Mouse (Mus musculus): ENCODE measurements around the gene Mrvi1. TPM values are rescaled to one million over a fixed set of nuclear protein-coding genes. Genes with fewer than 3 reads are reported as not detected.

Mrvi1 gene
- polyA plus RNA-seq, 1 experiment = 2.0 TPM

- Histone ChIP-seq H3K27ac (ENCODE audit: control insufficient read depth, insufficient read depth, low read depth, low read length) (no peak overlapping the region), H3K27me3 (ENCODE audit: control insufficient read depth, insufficient read depth, low read length) (no peaks in the 10 kb centered on the region)
- TF ChIP-seq POLR2A (IDR thresholded peaks at IDR 0.05; ENCODE audit: control insufficient read depth, low read depth, low read length) (no peak), CTCF (IDR thresholded peaks at IDR 0.05; ENCODE audit: control insufficient read depth, insufficient read depth, insufficient replicate concordance, low read depth, low read length) (no peak)
These were observed 104.2 kb downstream of the Mrvi1 start for GRCm38 (mm10) chr7:110878028-110878427.

GRCm38 (mm10) chr7:110876965-110877364 is 105.3 kb downstream of the Mrvi1 start:
- no peaks in the 10 kb centered on the region for H3K27me3 ChIP-seq (ENCODE audit: control insufficient read depth, insufficient read depth, low read length)
- no peak overlapping the region for H3K4me3 ChIP-seq (ENCODE audit: control insufficient read depth, low read depth, low read length)
- no peak for TF ChIP-seq POLR2A (IDR thresholded peaks at IDR 0.05; ENCODE audit: control insufficient read depth, low read depth, low read length)
- TF ChIP-seq CTCF (IDR thresholded peaks at IDR 0.05; ENCODE audit: control insufficient read depth, insufficient read depth, insufficient replicate concordance, low read depth, low read length) = no peak
- H3K4me1 ChIP-seq (ENCODE audit: control insufficient read depth, insufficient read depth, low read length) = no peaks in the 10 kb centered on the region
- no peak overlapping the region for H3K27ac ChIP-seq (ENCODE audit: control insufficient read depth, insufficient read depth, low read depth, low read length)
- H3K36me3 ChIP-seq (ENCODE audit: control insufficient read depth, insufficient read depth, low read length) = no peaks in the 10 kb centered on the region

More at GRCm38 (mm10) chr7:110878028-110878427, 104.2 kb downstream of the Mrvi1 start:
- Histone ChIP-seq H3K4me1 (ENCODE audit: control insufficient read depth, insufficient read depth, low read length) (no peaks in the 10 kb centered on the region), H3K36me3 (ENCODE audit: control insufficient read depth, insufficient read depth, low read length) (no peaks in the 10 kb centered on the region), H3K4me3 (ENCODE audit: control insufficient read depth, low read depth, low read length) (no peak overlapping the region)

- H3K36me3 ChIP-seq (ENCODE audit: control insufficient read depth, insufficient read depth, low read length) = no peaks in the 10 kb centered on the region
- H3K27me3 ChIP-seq (ENCODE audit: control insufficient read depth, insufficient read depth, low read length) = no peaks in the 10 kb centered on the region
- H3K27ac ChIP-seq (ENCODE audit: control insufficient read depth, insufficient read depth, low read depth, low read length) = no peak overlapping the region
- TF ChIP-seq POLR2A (IDR thresholded peaks at IDR 0.05; ENCODE audit: control insufficient read depth, low read depth, low read length) = no peak
- no peak for TF ChIP-seq CTCF (IDR thresholded peaks at IDR 0.05; ENCODE audit: control insufficient read depth, insufficient read depth, insufficient replicate concordance, low read depth, low read length)
- peak overlapping the region; percentile 13; the same call in 1 of the 2 replicates for H3K4me3 ChIP-seq (ENCODE audit: control insufficient read depth, low read depth, low read length)
- H3K4me1 ChIP-seq (ENCODE audit: control insufficient read depth, insufficient read depth, low read length) = 0 out of 2 replicates have a peak, but pooled peaks cover 3% of the 10 kb centered on the region
These were observed 113.5 kb downstream of the Mrvi1 start for GRCm38 (mm10) chr7:110868807-110869206.

GRCm38 (mm10) chr7:110867116-110867515 is 115.1 kb downstream of the Mrvi1 start:
- H3K27ac ChIP-seq (ENCODE audit: control insufficient read depth, insufficient read depth, low read depth, low read length) = no peak overlapping the region
- no peak for TF ChIP-seq CTCF (IDR thresholded peaks at IDR 0.05; ENCODE audit: control insufficient read depth, insufficient read depth, insufficient replicate concordance, low read depth, low read length)
- no peak for TF ChIP-seq POLR2A (IDR thresholded peaks at IDR 0.05; ENCODE audit: control insufficient read depth, low read depth, low read length)
- H3K4me1 ChIP-seq (ENCODE audit: control insufficient read depth, insufficient read depth, low read length) = 0 out of 2 replicates have a peak, but pooled peaks cover 3% of the 10 kb centered on the region
- no peak overlapping the region for H3K4me3 ChIP-seq (ENCODE audit: control insufficient read depth, low read depth, low read length)
- H3K36me3 ChIP-seq (ENCODE audit: control insufficient read depth, insufficient read depth, low read length) = no peaks in the 10 kb centered on the region
- no peaks in the 10 kb centered on the region for H3K27me3 ChIP-seq (ENCODE audit: control insufficient read depth, insufficient read depth, low read length)

- H3K4me1 ChIP-seq (ENCODE audit: control insufficient read depth, insufficient read depth, low read length) = 0 out of 2 replicates have a peak, but pooled peaks cover 3% of the 10 kb centered on the region
- no peaks in the 10 kb centered on the region for H3K36me3 ChIP-seq (ENCODE audit: control insufficient read depth, insufficient read depth, low read length)
- TF ChIP-seq POLR2A (IDR thresholded peaks at IDR 0.05; ENCODE audit: control insufficient read depth, low read depth, low read length) (no peak), CTCF (IDR thresholded peaks at IDR 0.05; ENCODE audit: control insufficient read depth, insufficient read depth, insufficient replicate concordance, low read depth, low read length) (no peak)
- no peak overlapping the region for H3K4me3 ChIP-seq (ENCODE audit: control insufficient read depth, low read depth, low read length)
- no peak overlapping the region for H3K27ac ChIP-seq (ENCODE audit: control insufficient read depth, insufficient read depth, low read depth, low read length)
- H3K27me3 ChIP-seq (ENCODE audit: control insufficient read depth, insufficient read depth, low read length) = no peaks in the 10 kb centered on the region
These were observed 116.2 kb downstream of the Mrvi1 start for GRCm38 (mm10) chr7:110866021-110866420.

- no peak overlapping the region for H3K4me3 ChIP-seq (ENCODE audit: control insufficient read depth, low read depth, low read length)
- H3K36me3 ChIP-seq (ENCODE audit: control insufficient read depth, insufficient read depth, low read length) = no peaks in the 10 kb centered on the region
- no peaks in the 10 kb centered on the region for H3K27me3 ChIP-seq (ENCODE audit: control insufficient read depth, insufficient read depth, low read length)
- no peak overlapping the region for H3K27ac ChIP-seq (ENCODE audit: control insufficient read depth, insufficient read depth, low read depth, low read length)
- TF ChIP-seq CTCF (IDR thresholded peaks at IDR 0.05; ENCODE audit: control insufficient read depth, insufficient read depth, insufficient replicate concordance, low read depth, low read length) (no peak), POLR2A (IDR thresholded peaks at IDR 0.05; ENCODE audit: control insufficient read depth, low read depth, low read length) (no peak)
- 0 out of 2 replicates have a peak, but pooled peaks cover 3% of the 10 kb centered on the region for H3K4me1 ChIP-seq (ENCODE audit: control insufficient read depth, insufficient read depth, low read length)
These were observed 116.7 kb downstream of the Mrvi1 start for GRCm38 (mm10) chr7:110865570-110865969.

- H3K4me3 ChIP-seq (ENCODE audit: control insufficient read depth, low read depth, low read length) = no peak overlapping the region
- no peaks in the 10 kb centered on the region for H3K36me3 ChIP-seq (ENCODE audit: control insufficient read depth, insufficient read depth, low read length)
- no peak overlapping the region; the same call in 1 of the 2 replicates for H3K27ac ChIP-seq (ENCODE audit: control insufficient read depth, insufficient read depth, low read depth, low read length)
- no peak for TF ChIP-seq CTCF (IDR thresholded peaks at IDR 0.05; ENCODE audit: control insufficient read depth, insufficient read depth, insufficient replicate concordance, low read depth, low read length)
- no peak for TF ChIP-seq POLR2A (IDR thresholded peaks at IDR 0.05; ENCODE audit: control insufficient read depth, low read depth, low read length)
- no peaks in the 10 kb centered on the region for H3K27me3 ChIP-seq (ENCODE audit: control insufficient read depth, insufficient read depth, low read length)
- H3K4me1 ChIP-seq (ENCODE audit: control insufficient read depth, insufficient read depth, low read length) = 0 out of 2 replicates have a peak, but pooled peaks cover 3% of the 10 kb centered on the region
These were observed 117.2 kb downstream of the Mrvi1 start for GRCm38 (mm10) chr7:110865038-110865437.
